Mouse (Mus musculus): ENCODE measurements at regions not wholly inside any gene's neighbourhood (a gene's known extent, or its start where the extent isn't known, plus 50 kb on each side); places are given as distances from the start of the nearest gene placed in this dataset.

DNA sequence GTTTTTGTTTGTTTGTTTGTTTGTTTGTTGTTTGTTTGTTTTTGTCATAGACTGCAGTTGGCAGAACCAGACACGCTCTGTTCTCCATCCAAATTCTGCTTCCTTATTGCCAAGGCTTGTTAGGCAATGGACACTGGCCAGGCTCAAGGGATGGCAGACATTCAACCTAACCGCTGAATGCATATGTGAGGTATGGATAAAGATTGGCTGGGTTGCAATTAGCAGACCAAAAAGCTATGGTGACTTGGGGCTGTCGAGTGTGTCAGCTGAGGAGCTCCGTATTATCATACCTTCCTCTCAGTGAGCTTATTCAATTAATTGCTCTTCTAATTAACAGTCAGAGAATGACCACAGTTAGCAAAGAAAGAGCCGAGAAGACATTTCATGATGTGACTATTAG is 116.3 kb downstream of the Basp1 start:
- TF ChIP-seq CTCF (IDR thresholded peaks at IDR 0.05; ENCODE audit: low read depth) (no peak), EP300 (IDR thresholded peaks at IDR 0.05; ENCODE audit: low read depth) (no peak)

All from heart, postnatal 0 days (tissue).